Mouse (Mus musculus) heart, adult 8-10 months (tissue): ENCODE results near the gene Yme1l1. TPM values are rescaled to one million over a fixed set of nuclear protein-coding genes. Genes with fewer than 3 reads are reported as not detected.

Source experiments
- DNase-seq: peaks from one replicate; pipeline ENCODE4 v3.0.0; 2022; ENCODE audit warnings: low spot score
- total RNA-seq, 4 experiments: library from RNA; stranded (reverse); gene quantifications; 2 replicates each; pipeline ENCODE4 v1.2.4; 2022

Yme1l1 gene
- total RNA-seq, result 10 to 100 TPM; 65.9 to 73.4 (median 69.1) TPM

- peak; percentile 93 for DNase-seq
Measured at GRCm38 (mm10) chr2:23155777-23156607, at the start of gene Yme1l1, which contains the start of gene Mastl. Yme1l1 (plus strand) TSS chr2:23156369. Mastl (minus strand) TSS chr2:23156024.

GRCm38 (mm10) chr2:23119573-23119972 is 36.6 kb upstream of the Yme1l1 start:
- DNase-seq, result peak; percentile 50

DNA sequence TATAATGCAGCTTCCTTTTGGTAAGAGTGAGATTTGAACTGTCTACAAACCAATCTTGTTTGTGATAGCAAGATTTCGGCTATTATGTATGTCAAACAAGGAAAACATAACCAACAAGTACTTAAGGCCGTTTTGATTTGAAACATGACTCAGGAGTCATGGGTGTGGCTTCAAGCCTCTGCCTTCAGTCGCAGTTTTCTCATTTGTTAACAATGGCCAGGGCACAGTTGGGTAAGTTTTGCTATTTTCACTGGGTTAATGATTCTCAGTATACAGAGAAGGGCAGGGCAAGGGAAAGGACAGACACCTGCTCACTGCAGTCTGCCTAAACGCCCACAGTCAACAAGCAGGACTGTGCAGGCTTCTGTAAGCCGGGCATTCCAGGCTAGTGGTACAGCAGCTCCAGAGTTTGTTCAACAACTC is 959 bp upstream of the Yme1l1 start:
- DNase-seq, result no peak

DNA sequence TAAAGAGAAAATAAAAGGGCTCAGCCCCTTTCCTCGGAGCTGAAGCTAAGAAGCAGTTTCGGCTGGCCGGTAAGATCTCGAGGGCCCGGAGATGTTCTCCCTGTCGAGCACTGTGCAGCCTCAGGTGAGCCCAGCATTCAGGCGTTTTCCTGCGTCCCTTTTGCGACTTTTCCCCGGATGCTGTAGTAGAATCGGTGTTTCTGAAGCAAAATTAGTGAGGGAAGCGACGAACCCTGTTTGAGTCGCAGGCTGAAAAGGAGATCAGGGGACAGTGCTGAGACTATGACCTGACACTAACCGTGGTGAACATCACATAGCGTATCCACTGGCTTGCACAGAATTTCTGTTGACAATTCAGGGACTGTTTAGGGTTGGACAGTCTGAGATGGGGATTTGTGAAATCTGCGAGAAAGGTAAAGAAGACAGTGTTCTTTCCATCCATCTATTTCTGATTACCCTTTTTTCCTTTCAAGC is 476 bp downstream of the Yme1l1 start:
- DNase-seq, result no peak

DNA sequence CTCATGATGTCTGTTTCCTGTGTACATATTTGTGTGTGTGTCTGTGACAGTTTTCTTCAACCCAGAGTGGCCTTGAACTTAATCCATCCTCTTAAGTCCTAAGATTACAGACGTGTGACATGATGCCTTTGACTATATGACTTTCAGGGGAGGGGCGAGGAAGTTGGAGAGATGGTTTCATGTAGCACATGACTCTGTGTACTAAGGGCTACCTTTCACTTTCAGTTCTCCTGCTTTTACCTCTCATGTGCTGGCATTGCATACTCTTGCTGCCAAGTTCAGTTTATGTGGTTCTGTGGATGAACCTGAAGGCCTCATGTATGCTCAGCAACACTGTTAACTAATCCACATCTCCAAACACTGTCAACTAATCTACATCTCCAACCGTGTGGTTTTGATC is 16.1 kb downstream of the Yme1l1 start:
- DNase-seq, result no peak

DNA sequence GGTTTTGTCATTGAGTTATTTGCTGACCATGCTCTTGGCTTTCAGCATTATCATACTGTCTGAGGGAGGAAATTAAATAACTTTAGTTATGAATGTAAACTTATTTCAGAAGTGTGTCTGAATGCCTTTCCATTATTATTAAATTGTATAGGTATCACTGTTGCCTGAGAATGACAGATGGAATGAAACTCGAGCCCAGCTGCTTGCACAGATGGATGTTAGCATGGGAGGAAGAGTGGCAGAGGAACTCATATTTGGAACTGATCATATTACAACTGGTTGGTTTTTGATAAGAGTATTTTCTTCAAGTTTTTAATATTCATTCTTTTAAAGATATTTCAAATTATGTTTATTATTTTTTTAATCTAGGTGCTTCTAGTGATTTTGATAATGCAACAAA is 38.2 kb downstream of the Yme1l1 start:
- DNase-seq, result no peak

DNA sequence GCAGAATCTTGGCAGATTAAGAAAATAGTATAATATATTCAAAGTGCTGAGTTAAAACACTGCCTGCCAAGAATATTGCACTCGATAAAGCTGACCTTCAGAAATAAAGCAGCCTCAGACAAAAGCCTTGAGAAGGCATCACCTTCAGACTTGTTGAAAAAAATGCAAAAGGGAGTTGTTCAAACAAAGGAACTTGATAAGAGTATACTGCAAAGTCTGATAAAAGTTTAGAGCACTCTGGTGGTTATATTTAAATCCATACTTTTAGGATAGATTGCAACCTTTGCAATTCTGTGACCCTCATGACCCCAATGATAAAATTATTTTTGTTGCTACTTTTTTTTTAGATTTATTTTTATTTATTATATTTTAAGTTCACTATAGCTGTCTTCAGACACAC is 44.9 kb downstream of the Yme1l1 start:
- no peak for DNase-seq

DNA sequence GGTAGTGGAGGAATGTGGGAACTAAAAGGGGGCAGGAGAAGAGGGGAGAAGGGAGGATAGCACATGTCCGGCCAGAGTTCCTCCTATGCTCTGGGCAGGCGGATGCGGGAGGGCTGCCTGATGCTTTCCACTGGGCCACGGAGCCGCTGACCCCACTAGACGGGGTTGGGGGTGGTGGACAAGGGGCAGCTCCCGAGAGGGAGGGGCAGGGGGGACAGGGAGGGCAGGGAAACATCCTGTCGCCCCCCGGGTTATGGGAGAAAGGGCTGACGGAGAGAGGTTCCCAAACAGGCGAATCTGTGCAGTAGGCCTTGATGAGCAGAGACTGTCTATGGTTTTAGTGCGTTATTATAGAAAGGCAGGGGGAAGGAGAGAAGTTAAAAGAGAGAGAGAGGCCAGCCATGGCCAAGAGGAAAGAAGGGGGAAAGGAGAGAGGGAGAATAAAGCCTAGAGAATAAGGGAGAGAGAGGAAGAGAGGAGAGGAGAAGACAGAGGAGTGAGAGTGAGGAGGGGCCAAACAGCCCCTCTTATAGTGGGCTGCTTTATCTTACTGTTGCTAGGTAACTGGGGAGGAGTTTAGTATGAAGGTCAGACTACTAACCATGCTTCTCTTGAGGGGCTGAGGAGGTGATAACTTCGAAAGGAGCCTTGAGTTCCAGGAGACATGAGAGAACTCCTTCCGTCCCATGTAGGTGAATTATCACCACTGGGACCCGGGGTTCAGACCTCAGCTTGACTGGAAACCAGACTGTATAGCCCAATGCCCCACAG is 46.9 kb downstream of the Yme1l1 start:
- DNase-seq, result no peak

DNA sequence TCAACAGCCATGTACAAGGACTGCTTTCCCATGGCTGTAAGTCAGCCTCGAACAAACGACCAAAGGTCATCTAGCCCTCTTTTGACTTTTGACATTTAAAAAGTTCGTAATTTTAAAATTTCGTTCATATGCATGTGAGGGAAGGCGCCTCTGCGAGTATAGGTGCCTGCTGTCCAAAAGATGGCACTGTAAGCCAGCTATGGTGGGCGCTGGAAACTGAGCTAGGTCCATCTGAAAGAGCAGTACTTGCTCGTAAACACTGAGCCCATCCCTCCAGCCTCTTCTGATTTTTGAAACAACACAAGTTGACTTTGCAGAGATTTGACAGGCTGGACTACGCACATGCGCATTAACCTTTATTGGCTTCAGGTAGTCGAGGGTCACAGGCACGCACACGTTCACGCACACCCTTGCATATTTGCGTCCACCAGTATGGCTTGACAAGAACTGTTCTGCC is 50.9 kb downstream of the Yme1l1 start, which contains the start of gene 4931423N10Rik:
Gene 4931423N10Rik (plus strand): TSS at position 407 of the 457 bp plus-strand sequence.
- DNase-seq, result no peak

DNA sequence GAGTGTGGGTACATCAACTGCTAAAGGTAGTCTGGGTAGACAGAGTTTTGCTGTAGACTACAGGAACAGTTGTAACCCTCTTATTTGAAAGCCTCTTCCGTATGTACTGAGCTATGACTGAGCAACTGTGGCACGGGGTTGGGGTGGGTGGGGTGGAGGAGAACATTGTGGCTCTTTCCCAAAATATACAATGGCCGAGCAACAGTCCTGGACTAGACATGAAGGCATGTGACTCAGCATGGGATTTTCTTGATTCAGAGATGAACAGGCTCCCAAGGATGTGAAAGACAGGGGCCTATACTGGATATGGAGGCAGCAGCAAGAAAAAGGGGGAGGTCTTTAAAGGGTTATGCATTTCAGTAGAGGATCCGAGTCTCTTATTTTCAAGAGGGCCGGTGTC is 57.5 kb downstream of the Yme1l1 start:
- DNase-seq, result no peak

DNA sequence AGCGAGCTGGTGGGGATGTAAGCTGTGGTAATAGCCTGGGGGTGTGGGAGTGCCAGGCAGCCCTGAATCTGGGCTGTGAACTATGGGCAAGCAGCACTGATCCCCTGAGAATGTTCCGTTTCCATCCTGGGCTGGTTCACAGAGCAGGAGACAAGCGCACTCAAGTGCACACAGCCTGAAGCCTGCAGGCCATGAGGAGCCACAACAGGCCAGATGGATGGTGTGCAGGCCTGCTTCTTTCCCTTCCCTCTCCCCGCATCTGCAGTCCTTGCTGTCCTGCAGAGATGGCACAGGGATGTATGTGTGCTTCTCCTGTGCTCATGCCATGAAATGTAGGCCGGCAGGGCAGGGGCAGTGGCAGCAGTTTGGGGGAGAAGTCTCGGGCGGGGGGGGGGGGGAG is 69.0 kb downstream of the Yme1l1 start:
- DNase-seq, result no peak

GRCm38 (mm10) chr2:23228463-23228862 is 72.3 kb downstream of the Yme1l1 start:
- DNase-seq, result no peak

DNA sequence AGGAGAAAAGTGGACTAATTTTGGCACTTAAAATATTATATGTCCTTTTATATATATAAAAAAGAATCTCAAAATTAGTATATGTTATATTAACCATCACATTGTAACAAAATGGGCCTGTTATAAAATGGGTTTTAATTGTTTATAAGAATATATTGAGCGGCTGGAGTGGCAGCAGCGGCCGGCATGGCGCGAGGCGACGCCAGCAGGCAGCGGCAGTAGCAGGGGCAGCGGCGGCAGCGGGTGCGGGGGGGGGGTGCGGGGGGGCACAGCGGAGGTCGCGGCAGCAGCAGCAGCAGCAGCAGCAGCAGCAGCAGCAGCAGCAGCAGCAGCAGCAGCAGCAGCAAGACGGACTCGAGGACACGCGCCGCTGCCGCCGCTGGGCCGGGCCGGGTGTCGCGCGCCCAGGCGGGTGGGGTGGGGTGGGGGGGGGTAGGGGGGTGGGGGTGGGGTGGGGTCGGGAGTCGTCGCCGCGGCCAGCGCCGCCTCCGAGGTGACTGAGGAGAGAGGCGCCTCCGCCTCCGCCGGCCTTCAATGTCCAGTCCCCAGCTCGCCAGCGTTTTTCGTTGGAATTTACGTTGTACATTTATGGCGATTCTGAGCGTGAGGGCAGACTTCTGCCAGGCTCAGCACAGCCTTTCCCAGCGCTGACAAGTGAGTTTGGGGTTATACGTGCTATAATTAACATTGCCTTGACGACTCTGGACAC is 78.0 kb downstream of the Yme1l1 start:
- no peak for DNase-seq

Other genes starting within 250 kb of the Yme1l1 start
- gene Abi1, start 116.1 kb upstream of the Yme1l1 start, total RNA-seq, result 10 to 100 TPM; 21.1 to 21.9 (median 21.5) TPM
- gene Acbd5, start 88.2 kb upstream of the Yme1l1 start, total RNA-seq, result 10 to 100 TPM; 23.9 to 26.8 (median 25.4) TPM
- under 1 TPM; 0.19 to 0.60 (median 0.43) TPM for gene Mastl, start 345 bp upstream of the Yme1l1 start, total RNA-seq
- under 1 TPM in 1 of 4 experiments, not detected in 3; 0.20 TPM for gene 4931423N10Rik, start 51.1 kb downstream of the Yme1l1 start, total RNA-seq
- gene Nxph2, start 164.9 kb downstream of the Yme1l1 start, total RNA-seq, result not detected